Mouse (Mus musculus) adrenal gland, adult (tissue): ENCODE data around the gene Zfp354b.
A peak's percentile ranks its signal among the peaks of the same experiment; 100 is the strongest.

Experiments
- DNase-seq, 2 experiments: peaks; one replicate each; pipeline ENCODE4 v3.0.0; 2022 to 2023; ENCODE audit warnings: low spot score in 1 of 2; ENCODE audit not compliant: inconsistent age in 2 of 2

Zfp354b gene

DNA sequence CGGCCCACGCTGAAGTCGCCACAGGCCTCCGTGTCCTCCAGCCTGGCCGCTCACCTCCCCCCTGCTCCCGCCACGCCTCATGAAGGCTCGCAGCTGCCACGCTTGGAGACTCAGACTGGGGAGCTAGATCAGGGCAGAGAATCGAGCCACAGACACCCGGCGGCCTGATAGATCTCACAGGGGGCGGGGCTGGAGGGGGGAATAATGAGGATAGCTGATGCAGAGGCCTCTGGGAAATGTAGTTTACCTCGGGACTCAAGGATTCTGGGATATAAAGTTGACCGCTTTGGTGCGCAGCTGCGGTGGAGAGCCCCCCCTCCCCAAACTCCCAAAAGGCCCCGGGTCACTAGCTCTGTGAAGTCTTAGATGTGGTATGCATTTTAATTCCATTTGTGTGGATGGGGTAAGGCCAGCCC, at the start of gene Zfp354b:
Gene Zfp354b, minus strand, starts transcription at position 183 of the 416 bp plus-strand sequence.
- DNase-seq = peak; percentile 87 to 95

DNA sequence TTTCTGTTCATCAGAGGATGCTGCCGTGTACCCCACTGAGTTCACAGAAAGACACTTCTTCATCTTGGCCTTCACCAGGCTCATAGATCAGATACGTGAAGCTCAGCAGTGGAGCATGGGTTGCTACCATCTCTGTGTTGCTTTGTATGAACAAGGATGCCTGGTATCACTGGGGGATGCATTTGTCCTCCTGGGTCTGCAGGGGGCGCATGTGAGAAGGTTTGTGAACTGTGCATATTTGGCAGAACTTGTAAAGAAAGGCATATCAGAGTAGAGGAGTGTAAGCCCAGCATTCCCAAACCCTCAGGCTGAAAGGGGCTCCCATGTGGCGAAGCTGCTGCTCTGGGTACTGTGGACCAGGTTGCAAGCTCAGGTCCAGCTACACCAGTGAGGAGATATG, 45.8 kb upstream of the Zfp354b start:
- DNase-seq = peak; percentile 52 to 82

DNA sequence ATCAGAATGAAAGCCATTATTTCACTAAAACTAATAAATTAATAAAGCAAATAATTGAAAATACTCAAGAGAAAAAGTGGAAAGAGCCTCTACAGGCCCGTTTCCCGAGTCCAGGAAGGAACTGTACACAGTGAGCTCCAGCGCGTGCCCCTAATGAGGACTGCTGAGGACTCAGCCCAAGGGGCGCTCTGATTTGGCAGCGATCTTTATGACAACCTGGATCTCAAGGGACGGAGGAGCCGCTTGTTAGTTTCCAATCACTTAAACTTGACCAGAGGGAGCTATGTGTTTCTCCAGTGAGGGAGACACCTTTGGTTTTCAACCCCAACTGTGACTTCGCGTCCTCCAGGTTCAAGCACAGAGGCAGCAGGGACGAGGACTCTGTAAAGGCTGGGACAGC, 34.8 kb upstream of the Zfp354b start, which contains the start of gene Olfr1378:
Gene Olfr1378, plus strand, starts transcription at position 301 of the 400 bp plus-strand sequence.
- no peak for DNase-seq

DNA sequence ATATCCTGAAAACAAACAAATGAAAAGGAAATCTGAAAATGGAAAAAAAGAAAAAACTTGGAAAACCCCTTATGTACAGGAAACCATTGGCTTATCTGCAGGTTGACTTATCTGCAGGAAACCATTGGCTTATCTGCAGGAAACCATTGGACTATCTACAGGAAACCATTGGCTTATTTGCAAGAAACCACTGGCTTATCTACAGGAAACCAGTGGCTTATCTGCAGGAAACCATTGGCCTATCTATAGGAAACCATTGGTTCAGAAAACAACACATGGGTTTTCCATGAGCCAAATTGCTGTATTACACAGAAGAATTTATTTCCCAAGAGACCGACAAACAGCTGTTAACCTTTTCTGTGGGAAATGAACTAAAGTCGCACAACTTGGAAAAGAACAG, 33.5 kb upstream of the Zfp354b start:
- no peak for DNase-seq

DNA sequence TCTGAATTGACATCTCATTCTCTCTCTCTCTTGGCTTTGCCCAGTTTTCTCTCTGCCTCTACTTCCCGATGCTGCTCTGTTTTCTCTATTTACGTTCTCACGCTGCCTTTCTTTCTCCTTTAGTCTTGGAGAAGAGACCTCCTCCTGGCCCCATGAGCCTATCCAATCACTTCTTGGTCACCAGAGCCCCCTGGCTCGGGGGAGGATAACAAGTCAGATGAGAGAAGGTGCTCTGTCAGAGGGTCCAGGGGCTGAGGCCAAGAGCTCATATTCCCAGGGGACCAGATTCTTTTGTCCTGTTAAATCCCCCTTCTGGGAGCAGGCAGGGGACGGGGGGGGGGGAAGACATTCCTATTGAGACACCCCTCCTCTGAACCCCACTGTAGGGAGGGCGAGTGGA, 22.2 kb upstream of the Zfp354b start, which contains the start of gene Prop1:
Gene Prop1, minus strand, starts transcription at position 101 of the 400 bp plus-strand sequence.
- no peak for DNase-seq

DNA sequence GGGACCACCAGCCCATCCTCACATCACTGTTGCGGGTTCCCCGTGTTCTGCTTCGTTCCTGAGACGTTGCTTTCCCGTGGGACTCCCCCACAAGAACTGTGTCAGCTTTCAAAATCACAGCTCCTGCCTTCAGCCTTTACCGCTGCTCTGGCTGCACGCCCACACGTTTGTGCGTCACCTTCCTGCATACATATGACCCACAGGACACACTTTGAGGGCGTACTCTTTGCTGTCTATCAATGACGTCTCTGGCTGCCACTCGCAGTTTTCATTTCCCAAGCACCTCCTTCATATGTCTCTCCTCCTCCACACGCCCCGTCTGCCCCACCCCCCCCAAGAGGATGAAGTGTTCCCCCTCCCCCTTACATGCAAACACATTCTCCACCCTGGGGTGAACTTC, 20.9 kb upstream of the Zfp354b start:
- peak in 1 of 2 experiments; percentile 51 for DNase-seq

DNA sequence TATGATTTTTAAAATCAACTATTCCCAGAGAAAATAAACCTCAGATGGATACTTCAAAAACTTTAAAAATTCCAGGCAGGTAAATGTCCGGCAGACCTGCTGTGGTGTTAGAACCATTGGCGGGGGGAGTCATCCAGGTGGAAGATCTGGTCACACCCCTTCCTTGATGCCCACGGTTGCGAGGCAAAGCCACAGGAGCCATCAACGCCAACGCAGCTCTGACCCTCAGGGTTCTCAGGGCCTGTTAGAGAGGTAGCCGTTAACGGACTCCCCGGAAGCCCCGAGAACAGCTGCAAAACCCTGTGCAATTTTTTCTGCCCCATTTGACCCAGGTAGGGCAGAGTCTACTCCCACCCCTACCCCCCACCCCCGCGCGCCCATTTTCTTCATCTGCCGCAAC, 12.1 kb upstream of the Zfp354b start, which contains the start of gene 4933414I15Rik:
Gene 4933414I15Rik, minus strand, starts transcription at position 260 of the 400 bp plus-strand sequence.
- no peak for DNase-seq

DNA sequence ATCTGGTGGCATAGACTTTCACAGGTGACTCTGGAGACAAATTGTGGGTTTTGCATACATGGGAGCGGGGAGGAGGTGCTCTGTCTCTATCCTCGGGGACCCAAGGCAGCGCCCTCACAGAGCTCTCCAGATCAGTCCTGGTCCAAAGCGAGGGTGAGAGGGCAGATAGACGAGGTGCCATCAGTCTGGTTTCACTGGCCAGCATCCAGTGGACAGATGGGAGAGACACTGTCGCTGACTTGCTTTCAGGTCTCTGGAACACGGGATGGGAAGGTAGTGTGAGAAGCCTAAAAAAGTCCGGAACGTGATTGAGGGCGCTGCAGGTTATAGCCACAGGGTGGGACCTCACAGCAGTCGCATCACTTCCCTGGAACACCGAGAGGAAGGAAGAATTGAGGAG, 11.0 kb upstream of the Zfp354b start:
- DNase-seq = no peak

DNA sequence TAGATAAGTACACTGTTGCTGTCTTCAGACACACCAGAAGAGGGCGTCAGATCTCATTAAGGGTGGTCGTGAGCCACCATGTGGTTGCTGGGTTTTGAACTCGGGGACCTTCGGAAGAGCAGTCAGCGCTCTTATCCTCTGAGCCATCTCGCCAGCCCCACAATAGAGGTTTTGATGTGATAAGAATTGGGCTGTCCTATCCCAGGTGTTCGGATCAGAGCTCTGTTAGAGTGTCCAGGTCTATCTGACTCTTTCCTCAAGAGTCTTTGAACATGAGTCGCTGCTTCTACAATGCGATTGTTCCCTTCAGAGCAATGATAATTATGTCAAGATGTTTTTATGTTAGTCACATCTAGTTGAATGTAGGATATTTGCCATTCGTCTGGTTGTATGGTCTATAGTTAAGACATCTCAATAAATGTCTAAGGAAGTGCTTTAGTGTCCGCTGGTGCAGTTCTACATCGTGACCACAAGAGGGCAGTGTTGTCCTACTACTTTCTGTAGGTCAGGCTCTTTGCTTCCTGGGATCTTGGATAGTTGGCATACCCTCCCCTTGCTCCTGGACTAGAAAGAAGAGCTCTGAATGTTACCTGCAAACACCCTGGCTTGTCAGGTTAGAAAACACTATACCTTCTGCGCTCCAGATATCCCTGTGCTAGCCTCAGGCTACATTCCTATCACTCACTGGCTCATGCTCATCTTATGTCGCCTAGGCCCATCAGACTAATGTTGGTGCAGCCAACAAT, 8.4 kb upstream of the Zfp354b start:
- DNase-seq = peak in 1 of 2 experiments; percentile 77

DNA sequence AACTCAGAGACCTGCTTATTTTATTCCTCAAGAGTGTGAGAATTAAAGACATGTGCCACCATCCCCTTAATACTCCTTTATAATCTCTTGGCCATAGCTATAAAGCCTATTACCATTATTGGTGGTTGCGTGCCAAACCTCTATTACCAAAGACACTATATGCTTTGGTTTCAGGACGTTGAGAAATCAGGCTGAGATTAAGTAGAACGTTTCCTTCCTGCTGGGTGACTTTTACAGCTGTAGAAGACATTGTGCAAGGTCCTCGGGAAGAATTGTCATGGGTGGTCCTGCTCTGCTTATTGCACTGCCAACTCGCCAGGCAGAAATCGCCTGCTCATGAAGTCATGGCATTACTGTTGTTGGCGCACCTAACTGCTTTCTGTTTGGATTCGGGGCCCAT, 7.0 kb upstream of the Zfp354b start:
- no peak for DNase-seq

DNA sequence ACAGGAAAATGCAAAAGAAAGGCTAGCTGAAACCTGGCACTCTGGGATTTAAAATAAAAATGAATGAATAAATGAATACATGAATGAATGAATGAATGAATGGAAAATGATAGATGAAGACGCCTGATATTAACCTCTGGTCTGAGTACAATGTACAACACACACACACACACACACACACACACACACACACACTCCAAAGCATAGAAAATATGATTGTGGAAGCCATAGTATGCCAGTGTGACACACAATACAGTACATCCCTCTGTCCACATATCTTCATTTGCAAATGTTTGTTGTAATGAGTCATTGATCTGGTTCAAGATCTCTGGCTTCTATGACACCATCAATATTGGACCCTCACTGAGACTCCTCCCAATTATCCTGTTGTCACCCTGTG, 607 bp upstream of the Zfp354b start:
- DNase-seq = no peak

DNA sequence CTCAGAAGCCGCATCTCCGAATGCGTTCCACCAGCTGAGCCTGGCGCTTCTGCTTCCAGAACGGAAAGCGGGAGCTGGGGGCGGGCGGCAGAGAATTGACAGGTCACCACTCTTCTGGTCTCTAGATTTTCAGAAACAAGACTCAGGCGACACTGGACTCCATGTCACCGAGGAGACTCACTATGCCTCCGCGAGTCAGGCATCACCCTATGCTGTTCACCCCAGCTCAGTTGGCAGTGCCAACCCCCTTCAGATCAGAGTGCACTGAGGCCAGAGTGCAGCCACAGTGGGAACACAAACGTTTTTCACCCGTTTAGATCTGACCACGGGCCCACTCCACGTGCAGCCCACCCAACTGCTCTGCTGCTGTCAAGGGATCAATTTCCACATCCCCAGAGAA, 412 bp downstream of the Zfp354b start:
- no peak for DNase-seq

DNA sequence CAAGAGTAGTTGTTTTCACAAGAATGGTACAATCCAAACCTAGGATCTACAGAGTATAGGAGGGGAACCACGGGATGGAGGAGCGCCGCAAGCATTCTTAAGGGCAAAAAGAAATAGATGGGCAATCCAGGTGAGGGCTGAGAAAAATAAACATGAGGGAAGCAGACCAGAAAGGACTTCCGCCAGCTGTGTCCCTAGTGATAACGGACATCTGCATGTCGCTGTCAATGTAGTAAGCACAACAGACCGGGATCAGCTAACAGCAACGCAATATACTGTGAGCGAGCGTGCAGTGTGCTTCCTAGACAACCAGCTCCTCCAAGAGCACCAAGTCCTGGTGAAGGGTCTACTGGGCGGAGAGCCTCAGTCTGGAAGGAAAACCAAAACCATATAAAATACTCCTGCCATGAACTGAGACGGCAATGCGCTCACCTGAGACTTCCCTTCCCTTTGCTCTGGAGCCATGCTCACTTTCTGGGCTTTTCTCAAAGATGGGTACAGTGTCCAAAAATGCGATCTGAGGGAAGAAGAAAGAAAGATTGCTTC, 891 bp downstream of the Zfp354b start:
- no peak for DNase-seq

DNA sequence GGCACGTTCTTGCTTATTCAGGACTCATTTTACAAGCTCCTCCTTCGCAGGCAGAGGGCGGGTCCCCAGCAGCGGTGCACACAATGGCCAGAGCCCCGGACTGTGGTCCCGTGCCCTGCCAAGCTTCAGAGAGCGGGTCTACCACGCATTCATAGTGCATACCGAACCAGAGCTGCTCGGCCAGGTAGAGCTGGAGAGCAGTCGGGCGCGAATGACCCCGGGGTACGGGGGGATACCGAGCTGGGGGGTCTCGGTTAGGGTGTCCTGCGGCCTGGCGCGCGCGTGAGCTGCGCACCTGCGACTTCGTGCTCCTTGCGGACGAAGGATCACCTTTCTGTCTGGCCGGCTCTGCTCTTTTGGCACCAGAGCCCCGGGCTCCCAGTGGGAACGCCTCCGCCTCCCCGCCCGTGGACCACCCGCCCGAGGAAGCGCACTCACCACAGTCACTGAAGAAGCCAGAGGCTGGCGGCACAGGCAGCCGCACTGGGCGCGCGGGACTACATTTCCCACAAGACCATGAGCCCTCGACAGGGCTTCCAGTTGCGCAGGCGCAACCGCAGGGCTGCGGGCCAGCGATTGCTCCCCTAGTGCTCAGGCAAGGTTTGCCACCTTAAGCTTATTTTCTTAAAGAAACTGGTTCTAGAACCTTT, 15.6 kb downstream of the Zfp354b start, which contains the start of gene Zfp2:
Gene Zfp2, minus strand, starts transcription at position 495 of the 650 bp plus-strand sequence.
- DNase-seq = peak; percentile 92 to 96

DNA sequence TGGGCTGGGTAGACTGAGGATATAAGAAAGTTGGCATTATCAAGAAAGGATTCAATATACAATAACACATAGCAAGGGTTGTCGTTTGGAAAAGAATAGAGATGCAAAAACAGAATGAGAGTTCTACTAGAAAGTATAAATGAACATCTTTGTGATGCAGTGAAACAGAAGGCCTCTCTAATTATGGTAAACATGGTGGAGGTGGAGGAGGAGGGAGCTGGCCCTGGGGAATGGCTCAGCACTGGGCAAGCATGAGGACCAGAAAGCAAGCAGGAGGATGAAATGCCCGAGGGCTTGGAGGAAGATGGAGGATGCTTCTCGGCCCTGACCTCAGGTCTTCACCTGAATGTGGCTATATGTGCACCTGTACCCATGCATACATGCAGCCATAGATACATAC, 17.0 kb downstream of the Zfp354b start:
- no peak for DNase-seq

DNA sequence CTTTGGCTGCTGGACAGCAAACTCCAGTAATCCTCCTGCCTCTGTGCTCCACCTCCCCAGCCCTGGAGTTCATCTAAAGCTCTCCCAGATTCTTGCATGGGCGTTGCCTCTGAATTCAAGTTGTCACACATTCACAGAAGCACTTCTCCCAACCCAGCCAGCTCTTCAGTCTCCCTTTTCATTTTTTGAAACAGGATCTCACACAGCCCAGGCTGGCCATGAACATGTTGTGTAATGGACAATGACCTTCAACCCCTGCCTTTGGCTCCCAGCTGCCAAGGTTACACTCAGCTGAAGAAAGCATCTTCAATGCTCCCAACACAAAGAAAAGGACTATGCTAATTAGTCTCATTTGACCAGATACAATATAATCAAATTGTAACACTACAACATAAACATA, 18.1 kb downstream of the Zfp354b start:
- DNase-seq = peak in 1 of 2 experiments; percentile 65

DNA sequence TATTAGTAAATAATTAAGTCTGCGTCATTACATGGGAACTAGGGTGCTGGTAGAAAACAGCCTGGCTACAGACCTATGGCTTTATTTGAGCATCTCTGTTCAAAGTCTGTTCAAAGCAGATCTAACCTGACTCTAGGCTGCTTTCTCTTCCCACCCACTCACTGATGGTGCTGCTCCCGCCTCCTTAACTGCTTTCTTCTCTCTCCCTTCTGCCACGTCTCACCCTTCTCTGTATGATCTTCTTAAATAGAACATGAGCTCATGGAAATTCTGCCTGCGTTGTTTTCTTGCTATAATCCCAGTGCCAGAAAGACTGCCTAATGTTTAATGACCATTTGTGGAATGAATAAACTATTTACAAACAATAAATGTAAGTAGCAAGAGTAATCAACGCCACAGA, 23.3 kb downstream of the Zfp354b start:
- DNase-seq = no peak

DNA sequence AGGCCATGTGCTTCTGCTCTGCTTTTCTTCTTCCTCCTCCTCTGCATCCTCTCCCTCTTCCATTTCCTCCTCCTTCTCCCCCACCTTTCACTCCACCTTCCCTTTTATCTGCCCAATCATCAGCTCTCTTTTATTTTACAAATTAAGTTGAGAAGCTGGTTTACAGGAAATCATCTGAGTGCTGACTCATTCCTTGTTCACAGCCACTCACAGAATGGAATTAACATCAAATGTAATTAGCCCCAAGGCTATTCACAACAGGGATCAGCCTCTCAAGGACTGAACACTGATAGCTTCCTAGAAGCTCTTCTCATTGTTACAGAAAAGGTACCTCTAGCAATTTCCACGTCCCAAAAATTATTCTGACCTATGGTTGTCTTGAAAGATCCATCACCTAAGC, 34.1 kb downstream of the Zfp354b start:
- DNase-seq = no peak

DNA sequence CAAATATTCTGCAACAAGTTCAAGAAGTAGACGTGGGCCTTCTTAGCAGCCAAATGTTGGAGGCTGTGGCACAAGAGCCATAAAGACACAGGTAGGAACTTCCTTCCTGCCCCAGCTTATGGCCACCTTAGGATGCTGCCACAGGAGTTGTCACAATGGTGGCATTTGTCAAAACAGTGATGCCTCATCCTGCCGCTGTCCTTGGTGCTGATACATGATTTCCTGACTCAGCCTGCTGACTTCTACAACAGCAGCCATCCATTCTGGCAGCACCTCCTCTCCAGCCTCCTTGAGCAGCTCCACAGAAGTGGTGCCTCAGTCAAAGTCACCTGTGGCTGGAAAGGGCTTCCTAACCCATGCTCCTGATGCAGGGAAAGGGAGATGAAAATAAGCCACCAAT, 39.0 kb downstream of the Zfp354b start:
- no peak for DNase-seq

DNA sequence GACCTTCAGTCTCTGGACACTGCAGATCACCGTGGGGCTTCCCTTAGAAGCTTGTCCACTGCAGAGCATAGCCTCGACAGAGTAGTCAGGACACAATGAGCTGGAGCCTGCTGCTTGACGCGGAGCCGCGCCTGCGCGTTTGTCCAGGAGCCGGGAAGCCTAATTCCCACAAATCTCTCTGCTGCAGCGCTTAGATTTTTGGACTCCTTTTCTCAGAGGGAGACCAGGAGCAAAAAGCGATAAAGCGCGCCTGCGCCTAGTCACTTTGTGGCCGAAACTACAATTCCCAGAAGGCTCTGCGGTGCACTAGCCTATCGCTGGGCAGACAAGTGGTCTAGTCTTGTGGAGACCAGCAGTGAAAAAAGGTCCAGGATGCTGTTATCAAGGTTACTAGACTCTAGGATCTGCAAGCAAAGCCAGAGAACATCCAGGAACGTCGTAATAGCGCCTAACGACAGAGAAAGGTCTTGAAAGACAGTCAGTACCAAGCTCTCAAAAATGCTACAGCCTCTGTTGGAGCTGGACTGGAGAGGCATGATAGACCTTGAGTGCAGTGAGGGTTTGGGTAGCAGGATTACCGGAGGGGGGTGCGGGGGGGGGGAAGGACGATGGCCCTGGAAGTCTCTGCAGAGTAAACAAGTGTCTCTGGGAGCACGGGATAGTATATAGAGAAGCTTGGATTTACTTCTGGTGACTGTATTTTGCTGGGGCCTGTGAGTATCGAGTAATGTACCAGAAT, 43.9 kb downstream of the Zfp354b start, which contains the start of gene Zfp454:
Gene Zfp454, minus strand, starts transcription at position 262 of the 739 bp plus-strand sequence.
- DNase-seq = peak; percentile 95 to 97

DNA sequence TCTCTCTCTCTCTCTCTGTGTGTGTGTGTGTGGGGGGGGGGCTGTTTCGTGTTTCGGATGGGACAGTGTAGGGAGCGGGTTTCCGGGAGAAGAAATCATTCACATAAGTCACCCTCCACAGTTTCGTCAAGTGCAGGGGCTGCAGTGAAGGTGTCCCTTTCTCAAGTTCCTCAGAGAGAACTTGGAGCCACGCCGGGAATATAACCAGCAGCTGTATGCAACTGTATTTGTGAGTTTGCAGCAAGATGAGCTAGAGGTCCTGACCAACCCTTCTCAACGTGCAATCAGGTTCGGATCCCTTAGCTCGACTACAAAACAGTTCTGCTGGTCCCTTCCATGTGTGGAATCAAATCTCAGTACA, 44.5 kb downstream of the Zfp354b start:
- no peak for DNase-seq
